Comparison of ENCODE assay signal across 7 mouse cellular contexts in the genomic region with DNA sequence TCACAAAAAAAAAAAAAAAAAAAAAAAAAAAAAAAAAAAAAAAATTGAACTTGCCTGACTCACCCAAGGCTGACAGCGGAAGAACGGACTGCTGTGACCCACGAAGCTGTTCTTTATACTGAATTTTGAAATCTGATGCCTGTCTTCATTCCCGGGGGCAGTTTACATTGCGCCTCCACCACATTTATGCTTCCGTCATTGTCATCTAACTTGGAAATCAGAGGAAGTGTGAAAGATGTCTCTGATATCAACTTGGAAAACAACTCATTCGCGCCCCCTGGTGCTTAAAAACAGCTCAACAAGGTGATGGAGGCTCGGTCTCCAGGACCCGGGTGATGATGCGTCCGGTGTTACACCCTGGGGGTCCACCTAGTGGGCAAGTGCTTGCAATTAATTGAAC. TPM values are rescaled to one million over a fixed set of nuclear protein-coding genes. Genes with fewer than 3 reads are reported as not detected.
DNase-seq lines count a peak whose midpoint lies in the region; ATAC-seq and TF ChIP-seq lines count a peak whose summit lies in the region.

No protein-coding gene starts in this region.

- no peaks in the 10 kb centered on the region for H3K36me3 ChIP-seq in limb, embryonic 10.5 days
- H3K36me3 ChIP-seq in midbrain, embryonic 12.5 days, result no peaks in the 10 kb centered on the region
- H3K36me3 ChIP-seq in small intestine, adult 2 months (ENCODE audit: control insufficient read depth, insufficient read depth, low read length), result no peaks in the 10 kb centered on the region

- DNase-seq in adrenal gland, adult (ENCODE audit: inconsistent age in 2 of 2, low spot score in 1 of 2), result peak; percentile 85 to 97
- DNase-seq in embryo, embryonic 10.5 days (ENCODE audit: low spot score), result peak; percentile 97
- DNase-seq in heart, adult 11 months, result peak; percentile 97
- DNase-seq in kidney, adult 11 months, result peak; percentile 80
- peak; percentile 92 for DNase-seq in limb, embryonic 10.5 days (ENCODE audit: low spot score)

- H3K4me3 ChIP-seq in limb, embryonic 10.5 days, result peak overlapping the region; percentile 27; the same call in 1 of the 2 replicates
- H3K4me3 ChIP-seq in midbrain, embryonic 12.5 days, result no peak overlapping the region
- peak overlapping the region; percentile 42; the same call in 1 of the 2 replicates for H3K4me3 ChIP-seq in small intestine, adult 2 months (ENCODE audit: low read depth, low read length)

- WGBS in limb, embryonic 10.5 days, result under 1% methylated on average over 12 of the region's 12 CpGs
- WGBS in midbrain, embryonic 12.5 days, result 2% methylated on average over 12 of the region's 12 CpGs
- WGBS in small intestine, adult 2 months, result under 1% methylated on average over 12 of the region's 12 CpGs

- no peak for ATAC-seq in midbrain, embryonic 12.5 days (ENCODE audit: low FRiP score, low read depth)

- no peak for TF ChIP-seq POLR2A in small intestine, adult 2 months (IDR thresholded peaks at IDR 0.05; ENCODE audit: low read depth, low read length)

- no peaks in the 10 kb centered on the region for H3K27me3 ChIP-seq in limb, embryonic 10.5 days (ENCODE audit: low read depth, poor library complexity, severe bottlenecking)
- peaks cover 26% of the 10 kb centered on the region for H3K27me3 ChIP-seq in midbrain, embryonic 12.5 days
- no peaks in the 10 kb centered on the region for H3K27me3 ChIP-seq in small intestine, adult 2 months (ENCODE audit: control insufficient read depth, insufficient read depth, low read length)

- no peaks in the 10 kb centered on the region for H3K9me3 ChIP-seq in limb, embryonic 10.5 days (replicated peaks)
- H3K9me3 ChIP-seq in midbrain, embryonic 12.5 days, result no peaks in the 10 kb centered on the region

- H3K27ac ChIP-seq in limb, embryonic 10.5 days, result no peak overlapping the region
- no peak overlapping the region for H3K27ac ChIP-seq in midbrain, embryonic 12.5 days (replicated peaks)
- H3K27ac ChIP-seq in small intestine, adult 2 months (ENCODE audit: insufficient read depth, low read depth, low read length), result no peak overlapping the region

- peak overlapping the region; percentile 42 for H3K4me2 ChIP-seq in midbrain, embryonic 12.5 days (replicated peaks)

- H3K4me1 ChIP-seq in limb, embryonic 10.5 days, result peaks cover 38% of the 10 kb centered on the region
- peaks cover 16% of the 10 kb centered on the region for H3K4me1 ChIP-seq in midbrain, embryonic 12.5 days
- peaks cover 3% of the 10 kb centered on the region; the same call in 1 of the 2 replicates for H3K4me1 ChIP-seq in small intestine, adult 2 months (ENCODE audit: control insufficient read depth, insufficient read depth, insufficient read length, low read length)

- H3K9ac ChIP-seq in midbrain, embryonic 12.5 days (replicated peaks), result no peak overlapping the region

- TF ChIP-seq CTCF in small intestine, adult 2 months (IDR thresholded peaks at IDR 0.05; ENCODE audit: extremely low read depth, insufficient read length, insufficient replicate concordance, low read depth, low read length), result peak; percentile 88

RNA-seq across cellular contexts. Expression of gene Nfil3, which starts 1.8 kb away (rescaled TPM):
- polyA plus RNA-seq in limb, embryonic 10.5 days (2016; fragmentation: Nextera tagmentation; extraction: Ambion mirVana), result 34.9 and 43.0 TPM in 2 replicates
- 28.2 and 28.5 TPM in 2 replicates for polyA plus RNA-seq in midbrain, embryonic 12.5 days (2016; fragmentation: Nextera tagmentation; extraction: Ambion mirVana)
- polyA plus RNA-seq in small intestine, adult 2 months (2012; rRNA removed), result 3.8 and 9.2 TPM in 2 replicates

RNA-seq across cellular contexts. Expression of gene Auh, which starts 53.2 kb away (rescaled TPM):
- polyA plus RNA-seq in limb, embryonic 10.5 days (2016; fragmentation: Nextera tagmentation; extraction: Ambion mirVana), result 34.2 and 35.0 TPM in 2 replicates
- polyA plus RNA-seq in midbrain, embryonic 12.5 days (2016; fragmentation: Nextera tagmentation; extraction: Ambion mirVana), result 46.2 and 48.0 TPM in 2 replicates
- polyA plus RNA-seq in small intestine, adult 2 months (2012; rRNA removed), result 5.9 and 14.9 TPM in 2 replicates
